Mouse (Mus musculus) megakaryocyte, adult 5-6 weeks (primary cell): Measurements from ENCODE around the gene Mrpl36. TPM values are rescaled to one million over a fixed set of nuclear protein-coding genes. Genes with fewer than 3 reads are reported as not detected.

Experiments used
- ATAC-seq: 2 replicates; pipeline ENCODE4 v1.8.0; 2016; ENCODE audit warnings: mild to moderate bottlenecking, inconsistent platforms; ENCODE audit not compliant: poor library complexity, severe bottlenecking
- total RNA-seq, 2 experiments: library from RNA; stranded (forward) in 1 of 2; stranded (reverse) in 1 of 2; fragments of 153-499, 151-499 nt in 1 of 2; fragments of 221-1000, 200-1000 nt in 1 of 2; gene quantifications; 2 replicates each; pipeline versions ENCODE4 v1.2.3 to v1.2.4; 2015 to 2017

Mrpl36 gene
- total RNA-seq (2015): 65.4 and 68.6 TPM in 2 replicates
- total RNA-seq (2017): 27.7 and 28.1 TPM in 2 replicates

DNA sequence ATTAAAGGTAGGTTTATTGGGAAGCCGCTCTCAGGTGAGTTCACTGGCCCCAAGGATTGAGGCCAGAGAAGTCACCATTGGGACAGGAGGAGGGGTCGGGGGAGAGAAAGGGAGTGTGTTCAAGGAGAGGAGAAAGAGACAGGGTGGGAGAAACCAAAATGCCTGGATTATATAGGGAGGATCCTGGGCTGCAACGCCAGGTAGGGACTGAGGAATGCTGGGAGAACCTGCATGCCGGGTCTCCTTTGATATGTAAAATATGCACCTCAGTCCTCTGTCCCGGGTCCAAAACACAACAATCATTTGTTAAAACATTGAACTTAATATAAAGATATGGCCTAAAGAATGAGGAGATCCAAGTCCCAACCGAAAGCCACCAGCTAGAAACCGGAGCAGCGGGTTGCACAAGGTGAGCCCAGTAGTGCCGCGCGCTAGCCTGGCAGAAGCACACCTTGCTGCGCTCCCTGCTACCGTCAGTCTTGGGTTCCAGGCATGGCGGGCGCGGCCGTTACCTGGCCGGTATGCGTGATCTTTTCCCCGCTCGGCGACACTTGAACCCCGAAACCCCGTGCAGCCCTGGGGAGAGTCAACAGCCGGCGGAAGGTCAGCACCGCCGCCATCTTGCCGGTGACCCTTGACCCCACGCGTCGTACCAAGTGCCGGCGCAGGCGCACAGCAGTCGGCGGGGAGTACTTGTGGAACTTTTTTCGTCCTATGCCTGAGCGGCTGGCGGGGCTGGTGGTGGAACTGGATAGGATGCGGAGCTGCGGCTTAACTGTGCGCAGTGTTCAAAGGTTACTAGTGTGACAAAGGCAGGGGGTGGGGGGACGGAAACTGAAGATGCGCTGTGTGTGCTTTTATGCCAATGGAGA lies at the start of gene Mrpl36, which contains the start of gene Ndufs6:
TSS of gene Mrpl36 (plus strand) at position 687 of the 872 bp plus-strand sequence.
TSS of gene Ndufs6 (minus strand) at position 716 of the 872 bp plus-strand sequence.
- peak; percentile 89 for ATAC-seq

DNA sequence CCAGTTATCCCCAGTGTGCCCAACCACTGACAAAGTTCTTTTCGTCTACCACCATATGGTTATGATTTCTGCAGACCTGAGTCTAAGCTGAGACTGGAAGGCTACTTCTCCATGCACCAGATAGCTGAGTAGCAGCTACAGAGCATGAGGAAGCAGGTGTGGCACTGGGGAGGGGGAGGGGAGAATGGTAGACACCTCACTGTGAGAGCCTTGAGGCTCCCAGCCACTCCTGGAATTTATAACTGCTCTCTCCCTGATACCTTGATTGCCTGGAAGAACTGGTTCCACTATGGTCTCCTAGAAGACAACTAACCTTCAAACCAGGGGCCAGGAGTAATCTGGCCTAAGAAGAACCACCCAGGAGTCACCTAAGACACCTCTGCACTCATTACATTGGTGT lies 49.1 kb upstream of the Mrpl36 start:
- no peak for ATAC-seq

DNA sequence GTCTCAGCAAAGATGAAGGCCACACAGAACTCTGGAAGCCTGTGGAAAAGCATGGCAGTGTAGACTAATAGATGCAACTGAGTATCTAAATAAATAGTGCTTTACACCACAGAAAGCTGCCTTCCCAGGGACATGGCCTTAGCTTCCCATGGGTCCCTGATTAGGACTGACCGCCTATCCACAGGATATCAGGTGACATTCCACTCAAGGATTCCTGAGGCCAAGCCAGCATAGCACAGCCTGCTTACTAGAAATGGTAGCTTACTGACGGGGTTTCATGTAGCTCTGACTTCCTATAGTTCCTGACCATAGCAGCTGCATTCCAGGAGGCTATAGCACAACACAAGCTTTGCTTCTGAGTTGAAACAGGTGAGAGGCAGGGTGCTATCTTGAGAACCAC lies 45.9 kb upstream of the Mrpl36 start:
- ATAC-seq: no peak

DNA sequence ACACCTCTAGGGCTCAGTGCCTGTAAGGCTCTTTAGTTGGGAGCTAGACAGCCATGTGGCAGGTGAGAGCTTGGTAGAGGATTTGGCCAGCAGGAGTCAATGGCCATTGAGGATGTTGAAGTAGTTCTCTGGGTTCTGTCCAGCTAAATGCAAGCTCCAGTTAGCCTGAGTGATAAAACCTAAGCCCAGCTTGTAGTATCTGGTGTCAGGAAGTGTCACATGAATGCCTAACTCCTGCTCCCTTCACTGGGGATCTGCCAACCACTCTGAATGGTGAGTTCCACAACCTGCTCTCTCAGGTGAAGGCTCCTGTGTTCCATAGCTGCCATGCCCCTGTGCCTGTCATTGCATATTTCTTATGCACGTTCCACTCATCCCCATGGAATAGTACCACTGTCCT lies 44.8 kb upstream of the Mrpl36 start:
- ATAC-seq: no peak

DNA sequence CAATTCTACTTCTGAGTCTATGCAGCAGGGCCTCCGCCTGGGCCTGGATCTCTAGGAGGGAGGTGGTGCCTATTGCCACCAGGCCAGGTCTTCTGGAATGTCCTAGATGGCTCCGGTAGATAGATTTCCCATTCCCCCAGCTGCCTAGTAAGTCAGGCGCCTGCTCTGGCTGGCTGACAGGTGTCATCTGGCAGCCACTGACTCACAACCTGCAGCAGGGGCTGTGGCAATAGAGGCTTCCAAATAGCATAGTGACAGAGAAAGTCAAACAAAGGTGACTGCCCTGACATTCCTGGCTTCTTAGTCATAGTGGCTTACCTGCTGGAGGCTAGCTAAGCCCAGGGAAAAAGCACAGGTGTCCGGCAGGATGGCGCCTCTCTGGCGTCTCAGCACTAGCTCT lies 38.1 kb upstream of the Mrpl36 start:
- ATAC-seq: no peak

DNA sequence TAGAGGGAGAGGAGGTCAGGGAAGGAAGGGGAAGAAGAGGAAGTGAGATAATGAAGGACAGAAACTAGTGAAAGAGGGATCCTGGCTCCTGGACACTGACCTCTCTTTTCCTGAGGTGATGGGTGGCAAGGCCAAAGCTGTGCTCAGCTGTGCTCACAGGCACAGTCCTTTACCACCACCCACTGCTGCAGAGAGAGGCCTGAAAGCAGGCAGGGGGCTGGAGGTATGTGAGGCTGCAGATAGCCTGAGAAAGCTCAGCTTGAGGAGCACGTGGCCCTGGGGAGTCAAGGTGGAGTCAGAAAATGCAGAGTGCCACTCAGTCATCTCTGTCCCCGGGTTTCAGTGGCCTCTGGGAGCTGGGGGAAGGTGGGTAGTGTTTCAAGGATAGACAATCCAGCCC lies 37.2 kb upstream of the Mrpl36 start:
- no peak for ATAC-seq

DNA sequence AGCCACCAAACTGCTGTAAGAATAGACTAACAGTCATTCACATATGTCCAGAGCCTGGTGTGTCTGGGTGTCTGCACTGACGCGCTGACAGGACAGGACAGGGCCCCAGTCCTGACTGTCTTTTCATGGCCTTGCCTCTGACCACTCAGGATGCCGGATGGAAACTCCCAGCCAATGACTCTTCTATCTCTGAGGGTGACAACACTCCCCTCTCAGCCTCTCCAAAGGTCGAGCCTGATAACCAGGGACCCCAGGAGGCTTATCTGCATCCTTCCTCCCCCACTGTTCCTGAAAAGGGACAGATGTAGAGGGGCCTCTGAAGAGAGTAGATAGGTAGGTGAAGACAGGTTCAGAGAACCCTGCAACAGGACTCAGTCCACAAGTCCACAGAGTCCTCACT lies 29.6 kb upstream of the Mrpl36 start:
- no peak for ATAC-seq

DNA sequence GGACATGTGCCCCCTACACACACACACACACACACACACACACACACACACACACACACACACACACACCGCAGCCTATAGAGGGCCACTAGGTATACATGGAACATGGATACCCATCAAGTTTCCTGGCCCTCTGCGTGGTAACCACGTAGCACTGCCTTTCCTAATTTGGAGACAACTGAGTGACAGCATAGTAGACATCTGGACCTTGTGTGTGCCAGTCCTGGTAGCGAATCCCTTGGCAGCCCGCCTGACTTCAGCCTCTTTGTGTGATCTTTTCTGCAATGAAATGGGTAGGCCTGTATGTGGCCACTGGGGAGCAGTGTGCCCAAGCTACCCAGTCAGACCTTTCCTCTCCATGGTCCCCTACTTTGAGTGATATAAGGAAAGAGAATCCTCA lies 29.0 kb upstream of the Mrpl36 start:
- no peak for ATAC-seq

DNA sequence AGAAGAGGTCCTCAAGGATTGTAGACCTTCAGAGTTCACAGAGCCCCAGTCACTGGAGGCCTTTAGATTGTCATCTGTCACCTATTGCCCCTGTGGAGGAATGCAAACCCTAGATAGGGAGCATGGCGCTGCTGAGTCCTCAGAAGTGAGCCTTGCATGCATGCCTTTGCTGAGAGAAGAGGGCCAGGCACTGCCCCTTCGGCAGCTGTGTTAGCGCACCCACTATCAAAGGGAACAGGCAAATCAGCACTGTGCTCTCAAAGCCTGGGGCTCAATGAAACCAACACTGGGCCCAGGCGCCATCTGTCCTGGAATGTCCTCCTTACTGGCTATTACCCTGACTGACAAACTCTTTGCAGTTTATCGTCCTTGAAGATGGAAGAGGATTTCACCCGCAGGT lies 23.6 kb upstream of the Mrpl36 start:
- ATAC-seq: no peak

DNA sequence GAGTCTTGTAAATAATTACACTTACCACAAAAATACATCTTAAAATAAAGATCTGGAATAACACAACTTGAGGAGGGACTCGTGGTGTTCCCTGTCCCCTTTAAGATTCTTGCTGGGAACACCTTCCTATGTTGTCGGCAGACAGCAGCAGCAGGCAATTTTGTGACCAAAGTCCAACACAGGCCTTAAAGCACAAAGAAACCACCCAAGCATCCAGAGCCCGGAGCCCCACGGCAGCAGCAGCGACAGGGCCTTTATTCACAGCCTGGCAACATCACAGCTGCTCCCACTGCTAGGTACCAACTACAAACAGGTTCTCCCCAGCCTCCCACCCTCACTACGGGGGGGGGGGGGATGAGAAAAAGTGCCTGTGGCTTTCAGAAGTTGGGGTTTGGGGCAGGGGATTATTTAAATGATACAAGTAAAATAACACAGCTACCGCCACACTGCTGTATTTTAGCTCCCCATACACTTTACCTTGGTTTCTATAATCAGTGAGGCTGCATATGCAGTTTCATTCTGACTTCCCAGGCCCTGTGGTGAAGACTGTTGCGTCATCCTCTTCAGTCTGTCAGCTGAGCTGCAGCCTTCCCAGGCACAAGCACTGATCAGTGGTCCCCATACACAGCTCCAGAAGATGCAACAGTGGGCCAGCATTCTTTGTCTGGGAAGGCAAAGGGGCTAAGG lies 22.8 kb upstream of the Mrpl36 start:
- ATAC-seq: no peak

DNA sequence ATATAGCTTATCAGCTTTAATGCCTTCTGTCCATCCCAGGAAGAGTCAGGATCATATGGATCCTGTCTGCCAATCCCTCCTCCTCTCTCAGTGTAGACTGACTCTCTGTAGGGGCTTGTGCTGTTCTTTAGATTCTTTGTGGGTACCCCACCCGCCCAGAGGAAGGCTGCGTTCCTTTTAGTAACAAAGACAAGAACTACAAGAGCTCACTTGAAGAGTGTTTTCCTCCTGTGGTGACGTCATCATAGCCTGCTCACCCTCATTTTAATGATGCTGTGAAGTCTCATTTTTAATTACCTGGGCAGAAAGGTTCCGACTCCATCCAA lies 22.3 kb upstream of the Mrpl36 start:
- ATAC-seq: no peak

DNA sequence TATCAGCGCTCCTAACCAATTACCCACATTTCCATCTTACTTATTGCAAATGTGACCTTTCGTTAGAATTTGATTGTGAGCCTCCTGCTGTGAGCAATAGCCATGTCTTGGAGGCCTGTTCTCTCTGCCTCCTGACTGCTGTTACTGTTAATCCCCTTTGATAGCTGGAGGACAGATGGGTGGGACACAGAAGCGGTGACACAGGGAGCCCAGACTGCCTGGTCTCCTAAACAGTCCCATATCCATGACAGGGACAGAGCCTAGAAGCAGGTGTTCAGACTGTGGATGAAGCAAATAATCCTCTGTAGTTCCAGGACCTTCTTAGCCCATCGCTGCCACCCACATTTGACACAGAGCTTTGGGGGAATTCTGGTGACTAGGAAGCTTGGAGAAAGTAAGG lies 21.9 kb upstream of the Mrpl36 start:
- ATAC-seq: no peak

DNA sequence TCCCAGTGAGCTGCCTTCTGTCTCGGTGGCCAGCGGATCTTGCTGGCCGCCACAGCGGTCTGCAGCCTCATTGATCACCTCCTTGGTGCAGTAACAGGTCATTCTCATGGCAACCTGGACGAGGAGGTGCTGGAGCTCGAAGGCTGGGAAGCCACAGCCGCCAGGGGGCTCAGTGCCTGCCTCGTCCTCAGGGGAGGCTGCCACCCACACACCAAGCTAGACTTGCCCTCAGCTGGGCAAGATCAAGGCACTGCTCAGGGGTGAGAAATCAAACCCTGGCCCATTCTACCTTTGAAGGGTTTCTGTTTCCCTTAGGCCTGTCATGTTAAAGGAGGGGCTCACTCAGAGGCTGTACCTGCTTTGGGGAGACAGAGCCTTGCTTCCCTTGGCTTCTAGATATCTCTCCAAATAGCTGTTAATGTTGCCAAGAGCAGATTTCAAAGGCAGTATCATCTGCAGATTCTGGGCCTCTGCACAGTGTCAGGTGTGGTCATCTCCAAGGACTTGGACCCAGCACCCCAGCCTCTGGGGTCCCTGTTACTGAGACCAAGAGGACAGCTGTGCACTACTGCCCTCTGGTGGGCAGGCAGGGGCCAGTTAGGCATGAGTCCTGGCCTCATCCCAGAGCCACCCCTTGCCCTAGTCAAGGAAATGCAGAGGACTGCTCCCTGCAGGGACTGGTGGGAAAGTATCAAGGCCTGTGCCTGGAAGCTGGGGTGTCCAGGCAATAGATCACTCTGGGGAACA lies 18.0 kb upstream of the Mrpl36 start:
- ATAC-seq: peak; percentile 62

DNA sequence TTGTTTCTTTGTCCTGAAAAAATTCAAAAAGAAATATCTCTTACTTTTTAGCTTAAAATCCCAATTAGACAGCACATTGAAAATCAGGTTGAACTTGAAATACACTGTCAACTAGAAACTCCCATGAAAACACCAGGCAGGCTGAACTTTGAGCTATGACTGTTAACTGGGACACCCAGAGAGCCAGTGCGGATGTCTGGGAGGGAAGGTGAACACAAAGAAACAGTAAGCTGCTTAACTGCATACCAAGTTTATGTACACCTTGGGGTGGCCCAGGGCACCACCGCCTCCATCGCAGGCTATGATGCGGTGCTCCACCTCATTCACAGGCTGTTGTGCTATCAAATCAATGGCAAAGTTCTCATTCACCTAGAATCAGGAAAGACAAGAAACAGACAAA lies 8.3 kb upstream of the Mrpl36 start:
- ATAC-seq: no peak

DNA sequence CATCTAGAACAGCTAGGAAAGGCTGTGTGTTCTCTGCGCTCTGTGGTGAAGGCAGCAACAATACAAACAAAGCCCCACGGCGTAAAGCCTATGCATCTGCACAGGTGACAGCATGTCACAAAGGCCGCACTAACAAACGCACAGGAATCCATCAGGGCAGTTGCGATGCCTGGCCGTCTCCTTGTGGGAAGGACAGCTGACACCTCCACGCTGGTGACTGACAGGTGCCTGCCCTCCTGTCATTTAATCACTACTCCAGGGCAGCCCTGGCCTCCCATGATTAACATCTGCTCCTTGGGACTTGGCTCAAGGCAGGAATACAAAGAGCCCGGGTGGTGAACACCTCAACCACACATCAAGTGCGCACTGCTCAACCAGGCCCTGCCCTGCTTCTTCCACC lies 5.7 kb upstream of the Mrpl36 start:
- ATAC-seq: no peak

DNA sequence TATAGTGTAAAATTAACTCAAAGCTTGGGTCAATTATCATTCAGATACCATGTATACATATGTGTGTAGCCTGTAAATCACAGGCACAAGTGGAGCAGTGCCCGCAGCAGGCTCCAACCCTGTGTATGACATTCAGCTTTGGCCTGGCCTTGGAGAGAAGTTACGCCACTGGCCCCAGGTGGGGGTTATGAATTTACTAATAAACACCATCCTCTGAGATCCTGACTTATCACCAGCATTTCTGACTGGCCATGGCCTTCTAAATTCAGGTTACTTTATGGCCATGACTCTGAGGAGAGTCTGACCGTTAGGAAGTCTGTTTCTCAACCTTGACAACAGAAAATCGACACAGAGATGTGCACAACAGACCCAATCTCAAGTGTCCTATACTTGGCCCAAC lies 4.9 kb upstream of the Mrpl36 start:
- no peak for ATAC-seq

DNA sequence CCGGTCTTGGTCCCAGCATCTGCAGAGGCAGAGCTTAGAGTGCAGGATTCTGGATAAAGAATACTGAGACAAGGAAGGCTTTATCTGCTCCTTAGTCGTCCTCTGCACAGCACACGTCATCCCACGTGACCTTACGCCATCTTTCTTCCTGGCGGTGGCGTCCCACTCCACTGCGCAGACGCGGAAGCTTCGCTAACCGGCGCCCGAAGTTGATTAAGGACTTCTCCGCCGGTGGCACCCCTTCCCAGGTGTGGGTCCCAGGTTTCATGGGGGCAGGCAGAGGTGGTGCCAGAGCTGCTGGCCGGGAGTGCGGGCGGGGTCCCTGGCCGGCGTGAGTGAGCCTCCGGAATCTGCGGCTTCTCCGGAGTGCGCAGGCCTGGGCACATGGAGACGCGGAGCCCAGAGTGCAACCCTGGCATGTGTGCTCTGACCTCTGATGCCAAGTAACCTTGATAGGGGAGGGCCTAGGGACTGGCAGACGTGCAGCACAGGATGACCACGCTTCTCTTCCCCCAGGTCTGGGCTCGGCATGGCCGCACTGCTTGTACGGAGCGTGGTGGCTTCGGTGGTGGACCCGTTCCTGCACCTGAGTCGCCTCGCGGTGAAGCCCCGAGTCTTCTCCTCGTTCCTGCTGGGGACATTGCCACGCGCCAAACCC lies 2.7 kb downstream of the Mrpl36 start:
- ATAC-seq: peak; percentile 68

DNA sequence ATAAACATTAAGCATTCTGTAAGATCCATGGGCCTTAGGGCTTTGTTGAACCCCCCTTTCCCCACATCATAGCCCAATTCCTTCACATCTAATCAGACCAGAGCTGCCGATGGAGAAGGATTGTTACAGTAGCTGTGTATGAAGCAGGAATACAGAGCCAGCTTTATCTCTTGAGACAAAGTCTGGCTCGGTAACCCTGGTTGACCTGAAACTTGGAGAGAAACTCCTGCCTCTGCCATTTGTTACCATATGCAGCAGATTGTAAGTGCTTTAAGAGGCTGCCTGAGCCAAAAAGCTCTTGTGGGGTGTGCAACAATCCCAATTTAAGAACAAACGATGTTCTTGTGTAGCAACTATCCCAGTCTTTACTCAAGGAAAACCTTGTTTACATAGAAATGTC lies 3.4 kb downstream of the Mrpl36 start:
- ATAC-seq: no peak

DNA sequence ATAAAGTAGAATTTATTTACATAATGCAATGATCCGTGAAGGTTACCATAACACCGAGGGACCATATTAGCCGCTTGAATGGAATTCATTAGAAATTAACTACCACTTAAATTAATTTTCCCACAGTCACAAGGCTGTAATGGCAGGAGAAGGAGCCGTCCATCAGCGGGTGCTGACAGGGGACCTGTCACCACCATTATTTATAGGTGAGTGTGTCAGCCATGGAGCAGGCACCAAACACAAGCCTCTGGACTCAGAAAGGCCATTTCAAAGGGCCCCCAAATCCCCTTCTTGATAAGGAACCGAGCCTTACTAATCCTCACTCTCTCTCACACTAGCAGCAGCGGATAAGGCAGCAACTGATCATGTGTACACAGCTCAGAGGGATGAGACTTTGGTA lies 8.4 kb downstream of the Mrpl36 start:
- no peak for ATAC-seq

DNA sequence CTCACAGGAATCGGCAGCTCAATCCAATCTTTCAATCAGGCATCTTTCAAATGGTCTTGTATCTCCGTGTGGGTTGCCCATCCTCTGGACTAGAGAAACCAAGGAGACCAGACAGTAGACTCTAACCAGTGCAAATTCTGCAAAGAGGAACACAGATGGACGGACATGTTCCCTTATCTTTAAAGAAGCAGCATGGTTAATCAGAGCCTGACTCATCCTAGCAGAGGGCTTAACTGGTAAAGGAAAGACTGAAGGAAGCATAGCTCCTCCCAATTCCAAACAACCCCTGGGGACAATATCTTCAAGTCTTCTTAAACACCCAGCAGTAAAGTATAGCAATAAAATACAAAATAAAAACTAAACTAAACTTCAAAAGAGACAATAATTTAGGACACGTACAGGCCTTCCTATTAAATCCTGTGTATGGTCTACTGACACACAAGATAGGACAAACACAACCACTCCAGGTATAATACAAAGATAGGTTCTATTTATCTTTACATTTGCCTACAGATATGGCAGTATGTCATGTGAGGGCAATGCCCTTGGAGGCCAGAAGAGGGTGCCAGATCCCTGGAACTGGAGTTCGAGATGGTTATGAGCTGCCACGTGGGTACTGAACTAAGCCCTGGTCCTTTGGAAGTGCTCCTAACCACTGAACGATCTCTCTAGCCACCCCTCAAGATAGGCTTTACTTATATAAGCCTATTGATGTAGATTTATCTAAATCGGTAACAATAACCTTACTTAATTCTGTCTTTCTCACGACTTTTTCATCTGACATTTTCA lies 17.0 kb downstream of the Mrpl36 start:
- ATAC-seq: peak; percentile 59
